Mouse (Mus musculus): ENCODE results near the gene Gm49383. TPM values are rescaled to one million over a fixed set of nuclear protein-coding genes. Genes with fewer than 3 reads are reported as not detected.
A peak's percentile ranks its signal among the peaks of the same experiment; 100 is the strongest.
"Not testable (repeated sequence)": the region's sequence is repeated elsewhere in the genome, so short reads cannot be mapped to it uniquely, and the experiment has no call there.

Gene Gm49383
- polyA plus RNA-seq, 1 experiment from 2014 or later = 35.8 TPM

GRCm38 (mm10) chr12:69177526-69177925, 19.4 kb downstream of the Gm49383 start:
- H3K36me3 ChIP-seq (ENCODE audit: control insufficient read depth, insufficient read depth, low read length) = no peaks in the 10 kb centered on the region; the same call in 1 of the 2 replicates
- WGBS = 85% methylated on average over 3 of the region's 3 CpGs
- no peak overlapping the region for H3K4me2 ChIP-seq (replicated peaks; ENCODE audit: low read depth, low read length)
- no peaks in the 10 kb centered on the region for H3K27me3 ChIP-seq (ENCODE audit: control insufficient read depth, insufficient read depth, low read length)
- ATAC-seq (ENCODE audit: low FRiP score) (no peak), DNase-seq (ENCODE audit: low spot score) (no peak)
- H3K9ac ChIP-seq (ENCODE audit: low read depth, low read length) = no peak overlapping the region
- H3K27ac ChIP-seq (ENCODE audit: low read depth, low read length) = no peak overlapping the region
- H3K4me3 ChIP-seq (ENCODE audit: low read depth, low read length) = no peak overlapping the region
- no peaks in the 10 kb centered on the region for H3K4me1 ChIP-seq (replicated peaks; ENCODE audit: control insufficient read depth, insufficient read depth, low read length)
- no peaks in the 10 kb centered on the region for H3K9me3 ChIP-seq (ENCODE audit: control insufficient read depth, low read length)

- no peaks in the 10 kb centered on the region; the same call in 1 of the 2 replicates for H3K36me3 ChIP-seq (ENCODE audit: control insufficient read depth, insufficient read depth, low read length)
- no peaks in the 10 kb centered on the region for H3K9me3 ChIP-seq (ENCODE audit: control insufficient read depth, low read length)
- H3K4me1 ChIP-seq (replicated peaks; ENCODE audit: control insufficient read depth, insufficient read depth, low read length) = no peaks in the 10 kb centered on the region
- H3K9ac ChIP-seq (ENCODE audit: low read depth, low read length) = no peak overlapping the region
- H3K27ac ChIP-seq (ENCODE audit: low read depth, low read length) = no peak overlapping the region
- DNase-seq (ENCODE audit: low spot score) (no peak), ATAC-seq (ENCODE audit: low FRiP score) (no peak)
- no peak overlapping the region for H3K4me2 ChIP-seq (replicated peaks; ENCODE audit: low read depth, low read length)
- WGBS = 93% methylated on average over 3 of the region's 3 CpGs
- no peak overlapping the region for H3K4me3 ChIP-seq (ENCODE audit: low read depth, low read length)
- no peaks in the 10 kb centered on the region for H3K27me3 ChIP-seq (ENCODE audit: control insufficient read depth, insufficient read depth, low read length)
These were observed 20.9 kb downstream of the Gm49383 start for GRCm38 (mm10) chr12:69175975-69176374.

- no peak overlapping the region for H3K27ac ChIP-seq (ENCODE audit: low read depth, low read length)
- no peak for DNase-seq (ENCODE audit: low spot score)
- no peak overlapping the region for H3K4me3 ChIP-seq (ENCODE audit: low read depth, low read length)
- H3K9ac ChIP-seq (ENCODE audit: low read depth, low read length) = no peak overlapping the region
- H3K36me3 ChIP-seq (ENCODE audit: control insufficient read depth, insufficient read depth, low read length) = no peaks in the 10 kb centered on the region; the same call in 1 of the 2 replicates
- ATAC-seq (ENCODE audit: low FRiP score) = no peak
- H3K9me3 ChIP-seq (ENCODE audit: control insufficient read depth, low read length) = no peaks in the 10 kb centered on the region
- no peak overlapping the region for H3K4me2 ChIP-seq (replicated peaks; ENCODE audit: low read depth, low read length)
- H3K4me1 ChIP-seq (replicated peaks; ENCODE audit: control insufficient read depth, insufficient read depth, low read length) = no peaks in the 10 kb centered on the region
- no peaks in the 10 kb centered on the region for H3K27me3 ChIP-seq (ENCODE audit: control insufficient read depth, insufficient read depth, low read length)
- 96% methylated on average over 2 of the region's 2 CpGs for WGBS
These were observed 25.6 kb downstream of the Gm49383 start for GRCm38 (mm10) chr12:69171307-69171706.

- peak; percentile 87 for DNase-seq (ENCODE audit: low spot score)
- peak within 1 kb of the TSS; percentile 67 for H3K4me2 ChIP-seq (replicated peaks; ENCODE audit: low read depth, low read length)
- H3K9me3 ChIP-seq (ENCODE audit: control insufficient read depth, low read length) = no peaks in the 10 kb centered on the region
- under 1% methylated on average over 40 of the region's 40 CpGs for WGBS
- H3K27me3 ChIP-seq (ENCODE audit: control insufficient read depth, insufficient read depth, low read length) = no peaks in the 10 kb centered on the region
- H3K4me1 ChIP-seq (replicated peaks; ENCODE audit: control insufficient read depth, insufficient read depth, low read length) = no peaks in the 10 kb centered on the region
- ATAC-seq (ENCODE audit: low FRiP score) = peak; percentile 97
- no peaks in the 10 kb centered on the region for H3K36me3 ChIP-seq (ENCODE audit: control insufficient read depth, insufficient read depth, low read length)
- peak within 1 kb of the TSS; percentile 47; the same call in 1 of the 2 replicates for H3K27ac ChIP-seq (ENCODE audit: low read depth, low read length)
- peak within 1 kb of the TSS; percentile 73 for H3K9ac ChIP-seq (ENCODE audit: low read depth, low read length)
- peak within 1 kb of the TSS; percentile 59 for H3K4me3 ChIP-seq (ENCODE audit: low read depth, low read length)
These were observed 28.3 kb downstream of the Gm49383 start, which contains the start of gene Lrr1 for GRCm38 (mm10) chr12:69168461-69169106. Gene Lrr1, plus strand, starts transcription at chr12:69168814.

- Histone ChIP-seq H3K36me3 (ENCODE audit: control insufficient read depth, insufficient read depth, low read length) (no peaks in the 10 kb centered on the region), H3K4me1 (replicated peaks; ENCODE audit: control insufficient read depth, insufficient read depth, low read length) (no peaks in the 10 kb centered on the region), H3K27me3 (ENCODE audit: control insufficient read depth, insufficient read depth, low read length) (no peaks in the 10 kb centered on the region), H3K4me3 (ENCODE audit: low read depth, low read length) (peak overlapping the region; percentile 59), H3K27ac (ENCODE audit: low read depth, low read length) (no peak overlapping the region), H3K4me2 (replicated peaks; ENCODE audit: low read depth, low read length) (peak overlapping the region; percentile 67), H3K9ac (ENCODE audit: low read depth, low read length) (peak overlapping the region; percentile 73), H3K9me3 (ENCODE audit: control insufficient read depth, low read length) (no peaks in the 10 kb centered on the region)
- peak; percentile 70 for ATAC-seq (ENCODE audit: low FRiP score)
- 10% methylated on average over 18 of the region's 18 CpGs for WGBS
- no peak for DNase-seq (ENCODE audit: low spot score)
These were observed 29.0 kb downstream of the Gm49383 start for GRCm38 (mm10) chr12:69167656-69168460.

GRCm38 (mm10) chr12:69166861-69167581, 29.9 kb downstream of the Gm49383 start:
- ATAC-seq (ENCODE audit: low FRiP score); H3K9me3 ChIP-seq (ENCODE audit: control insufficient read depth, low read length): not testable (repeated sequence)
- WGBS = 66% methylated on average over 8 of the region's 8 CpGs

GRCm38 (mm10) chr12:69164904-69165303, 32.0 kb downstream of the Gm49383 start:
- no peak overlapping the region for H3K4me3 ChIP-seq (ENCODE audit: low read depth, low read length)
- H3K27ac ChIP-seq (ENCODE audit: low read depth, low read length) = no peak overlapping the region
- H3K4me2 ChIP-seq (replicated peaks; ENCODE audit: low read depth, low read length) = no peak overlapping the region
- ATAC-seq (ENCODE audit: low FRiP score) = no peak
- H3K36me3 ChIP-seq (ENCODE audit: control insufficient read depth, insufficient read depth, low read length) = no peaks in the 10 kb centered on the region
- WGBS = 58% methylated on average over 3 of the region's 3 CpGs
- H3K4me1 ChIP-seq (replicated peaks; ENCODE audit: control insufficient read depth, insufficient read depth, low read length) = no peaks in the 10 kb centered on the region
- no peak overlapping the region for H3K9ac ChIP-seq (ENCODE audit: low read depth, low read length)
- H3K27me3 ChIP-seq (ENCODE audit: control insufficient read depth, insufficient read depth, low read length) = no peaks in the 10 kb centered on the region
- no peaks in the 10 kb centered on the region for H3K9me3 ChIP-seq (ENCODE audit: control insufficient read depth, low read length)
- DNase-seq (ENCODE audit: low spot score) = no peak

More at GRCm38 (mm10) chr12:69166861-69167581, 29.9 kb downstream of the Gm49383 start:
- not testable (repeated sequence) for H3K4me2 ChIP-seq (replicated peaks; ENCODE audit: low read depth, low read length); DNase-seq (ENCODE audit: low spot score); H3K36me3 ChIP-seq (ENCODE audit: control insufficient read depth, insufficient read depth, low read length); H3K4me1 ChIP-seq (replicated peaks; ENCODE audit: control insufficient read depth, insufficient read depth, low read length); H3K9ac ChIP-seq (ENCODE audit: low read depth, low read length); H3K27ac ChIP-seq (ENCODE audit: low read depth, low read length); H3K27me3 ChIP-seq (ENCODE audit: control insufficient read depth, insufficient read depth, low read length); H3K4me3 ChIP-seq (ENCODE audit: low read depth, low read length)

GRCm38 (mm10) chr12:69163586-69163985, 33.3 kb downstream of the Gm49383 start:
- H3K4me3 ChIP-seq (ENCODE audit: low read depth, low read length); ATAC-seq (ENCODE audit: low FRiP score); DNase-seq (ENCODE audit: low spot score); H3K36me3 ChIP-seq (ENCODE audit: control insufficient read depth, insufficient read depth, low read length); H3K9ac ChIP-seq (ENCODE audit: low read depth, low read length); H3K27me3 ChIP-seq (ENCODE audit: control insufficient read depth, insufficient read depth, low read length); H3K9me3 ChIP-seq (ENCODE audit: control insufficient read depth, low read length); H3K4me2 ChIP-seq (replicated peaks; ENCODE audit: low read depth, low read length); H3K4me1 ChIP-seq (replicated peaks; ENCODE audit: control insufficient read depth, insufficient read depth, low read length); H3K27ac ChIP-seq (ENCODE audit: low read depth, low read length): not testable (repeated sequence)
- 92% methylated on average over 4 of the region's 4 CpGs for WGBS

Measured in hindbrain, embryonic 11.5 days (tissue).